Mouse (Mus musculus) kidney, adult 2 months (tissue): Measurements from ENCODE around the gene Mrpl21. TPM values are rescaled to one million over a fixed set of nuclear protein-coding genes. Genes with fewer than 3 reads are reported as not detected.

Experiments
- DNase-seq: peaks from one replicate; pipeline ENCODE4 v3.0.0; 2021
- H3K27ac ChIP-seq: fragments of 200-500 bp; 2 replicates; pipeline ENCODE4 v1.5.1; 2012; ENCODE audit warnings: low read depth, low read length, control low read depth, inconsistent platforms; ENCODE audit not compliant: insufficient read depth
- H3K27me3 ChIP-seq: fragments of 200-500 bp; replicated peaks from 2 replicates; pipeline ENCODE4 v1.6.1; 2012; ENCODE audit warnings: mild to moderate bottlenecking, moderate library complexity, low read length, inconsistent platforms; ENCODE audit not compliant: control insufficient read depth, insufficient read depth
- H3K36me3 ChIP-seq: fragments of 200-500 bp; 2 replicates; pipeline ENCODE4 v1.6.1; 2012; ENCODE audit warnings: mild to moderate bottlenecking, moderate library complexity, low read length, inconsistent platforms; ENCODE audit not compliant: control insufficient read depth, insufficient read depth
- H3K4me1 ChIP-seq: fragments of 200-500 bp; 2 replicates; pipeline ENCODE4 v1.6.1; 2011; ENCODE audit warnings: low read length; ENCODE audit not compliant: control insufficient read depth, insufficient read depth
- H3K4me3 ChIP-seq: fragments of 200-500 bp; 2 replicates; pipeline ENCODE4 v1.5.1; 2011; ENCODE audit warnings: mild to moderate bottlenecking, low read depth, low read length, control low read depth; ENCODE audit not compliant: insufficient read depth
- CTCF ChIP-seq: fragments of 200-500 bp; conservative IDR thresholded peaks from 2 replicates; pipeline ENCODE4 v1.5.1; 2011; ENCODE audit warnings: low read depth, mild to moderate bottlenecking, control low read depth, low read length, moderate library complexity, mixed read lengths; ENCODE audit not compliant: insufficient read depth, insufficient read length
- POLR2A ChIP-seq: fragments of 200-500 bp; IDR thresholded peaks from one replicate; pipeline ENCODE4 v1.6.1; 2011; ENCODE audit warnings: low read depth, low read length, control low read depth
- WGBS: fragments of 180-500 bp; shearing (Covaris S2); methylation state at CpG from one replicate; pipeline ENCODE4 v1.1.7; 2018; 5-methylcytosine and 5-hydroxymethylcytosine counted together
- polyA plus RNA-seq: library from polyadenylated mRNA; depleted of rRNA; stranded (reverse); fragments of >200 nt; gene quantifications from 2 replicates; pipeline ENCODE4 v1.2.3, GENCODE M21; 2012

Mrpl21 gene
- polyA plus RNA-seq, 1 experiment: 75.0 TPM

- H3K27ac ChIP-seq: no peak overlapping the region
- H3K4me3 ChIP-seq: no peak overlapping the region
- no peaks in the 10 kb centered on the region; the same call in 1 of the 2 replicates for H3K36me3 ChIP-seq
- WGBS: 81% methylated on average over 5 of the region's 5 CpGs
- TF ChIP-seq CTCF (no peak), POLR2A (no peak)
- no peak for DNase-seq
- no peaks in the 10 kb centered on the region for H3K4me1 ChIP-seq
- no peaks in the 10 kb centered on the region for H3K27me3 ChIP-seq
These were observed 16.6 kb upstream of the Mrpl21 start for GRCm38 (mm10) chr19:3266136-3266535.

- Histone ChIP-seq H3K4me3 (no peak overlapping the region), H3K36me3 (no peaks in the 10 kb centered on the region; the same call in none of the 2 replicates), H3K27me3 (no peaks in the 10 kb centered on the region), H3K4me1 (no peaks in the 10 kb centered on the region), H3K27ac (no peak overlapping the region)
- 92% methylated on average over 4 of the region's 4 CpGs for WGBS
- TF ChIP-seq CTCF (no peak), POLR2A (no peak)
- no peak for DNase-seq
These were observed 16.0 kb upstream of the Mrpl21 start for GRCm38 (mm10) chr19:3266676-3267075.

- 91% methylated on average over 4 of the region's 4 CpGs for WGBS
- Histone ChIP-seq H3K27me3 (no peaks in the 10 kb centered on the region), H3K4me3 (no peak overlapping the region), H3K4me1 (no peaks in the 10 kb centered on the region), H3K27ac (no peak overlapping the region), H3K36me3 (no peaks in the 10 kb centered on the region; the same call in none of the 2 replicates)
- TF ChIP-seq POLR2A (no peak), CTCF (no peak)
- no peak for DNase-seq
These were observed 15.4 kb upstream of the Mrpl21 start for GRCm38 (mm10) chr19:3267340-3267739.

- Histone ChIP-seq H3K36me3 (no peaks in the 10 kb centered on the region; the same call in none of the 2 replicates), H3K27me3 (no peaks in the 10 kb centered on the region), H3K27ac (no peak overlapping the region), H3K4me1 (no peaks in the 10 kb centered on the region), H3K4me3 (no peak overlapping the region)
- no peak for DNase-seq
- 92% methylated on average over 17 of the region's 17 CpGs for WGBS
- TF ChIP-seq POLR2A: no peak
- TF ChIP-seq CTCF: no peak
These were observed 14.3 kb upstream of the Mrpl21 start for GRCm38 (mm10) chr19:3268218-3268980.

- no peak for DNase-seq
- H3K4me3 ChIP-seq: no peak overlapping the region
- no peaks in the 10 kb centered on the region for H3K4me1 ChIP-seq
- no peak overlapping the region for H3K27ac ChIP-seq
- TF ChIP-seq POLR2A (no peak), CTCF (no peak)
- no peaks in the 10 kb centered on the region; the same call in none of the 2 replicates for H3K36me3 ChIP-seq
- H3K27me3 ChIP-seq: no peaks in the 10 kb centered on the region
- 95% methylated on average over 9 of the region's 9 CpGs for WGBS
These were observed 13.4 kb upstream of the Mrpl21 start for GRCm38 (mm10) chr19:3269279-3269678.

- Histone ChIP-seq H3K27me3 (no peaks in the 10 kb centered on the region), H3K36me3 (no peaks in the 10 kb centered on the region; the same call in none of the 2 replicates), H3K27ac (no peak overlapping the region), H3K4me1 (no peaks in the 10 kb centered on the region), H3K4me3 (no peak overlapping the region)
- no peak for DNase-seq
- WGBS: 95% methylated on average over 6 of the region's 6 CpGs
- TF ChIP-seq CTCF (no peak), POLR2A (no peak)
These were observed 12.9 kb upstream of the Mrpl21 start for GRCm38 (mm10) chr19:3269803-3270202.

- Histone ChIP-seq H3K27ac (no peak overlapping the region), H3K4me3 (no peak overlapping the region), H3K4me1 (no peaks in the 10 kb centered on the region), H3K27me3 (no peaks in the 10 kb centered on the region), H3K36me3 (no peaks in the 10 kb centered on the region; the same call in none of the 2 replicates)
- DNase-seq: no peak
- WGBS: 84% methylated on average over 6 of the region's 6 CpGs
- TF ChIP-seq POLR2A (no peak), CTCF (no peak)
These were observed 11.3 kb upstream of the Mrpl21 start for GRCm38 (mm10) chr19:3271366-3271765.
